Mouse (Mus musculus) midbrain, embryonic 16.5 days (tissue): ENCODE results near the gene Acsf3. TPM values are rescaled to one million over a fixed set of nuclear protein-coding genes. Genes with fewer than 3 reads are reported as not detected.

Source experiments
- ATAC-seq: fragments of 200-750 bp; cut with Nextera tagmentation; 2 replicates; pipeline ENCODE4 v1.8.0; 2017; ENCODE audit warnings: moderate TSS enrichment
- H3K27ac ChIP-seq: fragments of 300-500 bp; sonication (generic); 2 replicates; pipeline ENCODE4 v1.5.1; 2014; ENCODE audit warnings: mild to moderate bottlenecking, low read length, mixed read lengths
- H3K27me3 ChIP-seq: fragments of 300-500 bp; sonication (generic); 2 replicates; pipeline ENCODE4 v1.6.1; 2014; ENCODE audit warnings: low read depth, low read length, mixed read lengths; ENCODE audit not compliant: control insufficient read depth, insufficient read depth
- H3K36me3 ChIP-seq: fragments of 300-500 bp; sonication (generic); 2 replicates; pipeline ENCODE4 v1.6.1; 2014; ENCODE audit warnings: mild to moderate bottlenecking, low read length, moderate library complexity, mixed read lengths; ENCODE audit not compliant: control insufficient read depth, insufficient read depth
- H3K4me1 ChIP-seq: fragments of 300-500 bp; sonication (generic); 2 replicates; pipeline ENCODE4 v1.6.1; 2014; ENCODE audit warnings: mild to moderate bottlenecking, low read length, mixed read lengths; ENCODE audit not compliant: control insufficient read depth, insufficient read depth
- H3K4me2 ChIP-seq: fragments of 300-500 bp; sonication (generic); 2 replicates; pipeline ENCODE4 v1.6.1; 2014; ENCODE audit warnings: mild to moderate bottlenecking, low read length, mixed read lengths
- H3K4me3 ChIP-seq: fragments of 300-500 bp; sonication (generic); 2 replicates; pipeline ENCODE4 v1.5.1; 2014; ENCODE audit warnings: low read depth, mild to moderate bottlenecking, low read length, moderate library complexity, mixed read lengths
- H3K9ac ChIP-seq: fragments of 300-500 bp; sonication (generic); 2 replicates; pipeline ENCODE4 v1.6.1; 2014; ENCODE audit warnings: low read depth, low read length, mixed read lengths
- H3K9me3 ChIP-seq: fragments of 300-500 bp; sonication (generic); replicated peaks from 2 replicates; pipeline ENCODE4 v1.6.1; 2014; ENCODE audit warnings: mild to moderate bottlenecking, low read length, mixed read lengths; ENCODE audit not compliant: control insufficient read depth, poor library complexity, severe bottlenecking
- WGBS: fragments of 180-500 bp; shearing (Covaris S2); extraction: QIAGEN DNeasy Blood & Tissue Kit; methylation state at CpG from one replicate; pipeline ENCODE4 v1.1.7; 2014; 5-methylcytosine and 5-hydroxymethylcytosine counted together
- polyA plus RNA-seq: library from polyadenylated mRNA; unstranded; fragments of >200 nt; fragmentation: Nextera tagmentation; extraction: Ambion mirVana; gene quantifications from 2 replicates; pipeline ENCODE4 v1.2.1, GENCODE M21; 2015

Gene Acsf3
- polyA plus RNA-seq, 1 experiment from 2014 or later, result 18.0 TPM

DNA sequence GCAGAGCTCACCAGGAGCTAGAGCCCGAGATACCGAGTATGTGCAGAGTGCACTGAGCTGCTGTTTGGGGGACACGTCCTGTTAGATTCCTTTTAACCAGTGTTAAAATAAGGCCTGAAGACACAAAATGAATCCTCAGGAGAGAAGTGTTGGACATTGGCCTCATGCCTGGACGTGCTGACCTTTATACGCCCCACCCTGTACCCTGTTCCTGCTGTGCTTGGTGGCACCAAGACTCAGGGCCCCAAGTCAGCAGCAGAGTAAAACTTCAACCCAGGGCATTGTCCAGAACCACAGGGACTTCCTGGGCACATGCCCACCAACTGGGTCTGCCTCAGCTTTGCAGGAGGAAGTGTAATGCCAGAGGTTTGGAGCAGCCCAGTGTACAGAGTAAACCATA lies 14.5 kb downstream of the Acsf3 start:
- Histone ChIP-seq H3K9ac (no peak overlapping the region), H3K27ac (no peak overlapping the region), H3K4me1 (peaks cover 5% of the 10 kb centered on the region; the same call in 1 of the 2 replicates), H3K36me3 (peaks cover 14% of the 10 kb centered on the region; the same call in 1 of the 2 replicates), H3K27me3 (no peaks in the 10 kb centered on the region), H3K4me3 (no peak overlapping the region), H3K4me2 (no peak overlapping the region), H3K9me3 (no peaks in the 10 kb centered on the region)
- ATAC-seq, result no peak
- WGBS, result 96% methylated on average over 5 of the region's 5 CpGs

GRCm38 (mm10) chr8:122793375-122794174 lies 18.3 kb downstream of the Acsf3 start:
- H3K36me3 ChIP-seq, result peaks cover 7% of the 10 kb centered on the region; the same call in 1 of the 2 replicates
- no peaks in the 10 kb centered on the region for H3K27me3 ChIP-seq
- peak overlapping the region; percentile 44; the same call in 1 of the 2 replicates for H3K9ac ChIP-seq
- peak; percentile 64; the same call in 1 of the 2 replicates for ATAC-seq
- WGBS, result 50% methylated on average over 18 of the region's 18 CpGs
- no peak overlapping the region for H3K4me2 ChIP-seq
- H3K4me1 ChIP-seq, result peaks cover 5% of the 10 kb centered on the region; the same call in 1 of the 2 replicates
- no peaks in the 10 kb centered on the region for H3K9me3 ChIP-seq
- H3K27ac ChIP-seq, result peak overlapping the region; percentile 55
- no peak overlapping the region for H3K4me3 ChIP-seq

DNA sequence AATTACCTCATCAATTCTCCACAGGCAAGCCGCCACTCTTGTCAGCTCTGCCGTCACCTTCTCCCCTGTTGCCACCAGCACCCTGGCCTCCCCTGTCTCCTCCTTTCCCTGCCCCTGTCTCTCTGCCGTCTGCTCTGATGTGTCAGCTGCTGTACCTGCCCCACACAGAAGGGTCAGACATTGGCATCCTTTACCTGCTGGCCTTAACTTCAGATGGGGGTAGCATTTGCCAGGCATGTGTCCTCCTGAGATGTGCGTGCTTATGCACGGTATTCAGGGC lies 18.8 kb downstream of the Acsf3 start:
- Histone ChIP-seq H3K27ac (peak overlapping the region; percentile 55; the same call in 1 of the 2 replicates), H3K4me1 (peaks cover 5% of the 10 kb centered on the region; the same call in 1 of the 2 replicates), H3K4me2 (no peak overlapping the region), H3K9ac (peak overlapping the region; percentile 44; the same call in 1 of the 2 replicates), H3K36me3 (peaks cover 7% of the 10 kb centered on the region; the same call in 1 of the 2 replicates), H3K4me3 (no peak overlapping the region), H3K27me3 (no peaks in the 10 kb centered on the region), H3K9me3 (no peaks in the 10 kb centered on the region)
- no peak for ATAC-seq
- WGBS, result 61% methylated on average over 5 of the region's 5 CpGs

DNA sequence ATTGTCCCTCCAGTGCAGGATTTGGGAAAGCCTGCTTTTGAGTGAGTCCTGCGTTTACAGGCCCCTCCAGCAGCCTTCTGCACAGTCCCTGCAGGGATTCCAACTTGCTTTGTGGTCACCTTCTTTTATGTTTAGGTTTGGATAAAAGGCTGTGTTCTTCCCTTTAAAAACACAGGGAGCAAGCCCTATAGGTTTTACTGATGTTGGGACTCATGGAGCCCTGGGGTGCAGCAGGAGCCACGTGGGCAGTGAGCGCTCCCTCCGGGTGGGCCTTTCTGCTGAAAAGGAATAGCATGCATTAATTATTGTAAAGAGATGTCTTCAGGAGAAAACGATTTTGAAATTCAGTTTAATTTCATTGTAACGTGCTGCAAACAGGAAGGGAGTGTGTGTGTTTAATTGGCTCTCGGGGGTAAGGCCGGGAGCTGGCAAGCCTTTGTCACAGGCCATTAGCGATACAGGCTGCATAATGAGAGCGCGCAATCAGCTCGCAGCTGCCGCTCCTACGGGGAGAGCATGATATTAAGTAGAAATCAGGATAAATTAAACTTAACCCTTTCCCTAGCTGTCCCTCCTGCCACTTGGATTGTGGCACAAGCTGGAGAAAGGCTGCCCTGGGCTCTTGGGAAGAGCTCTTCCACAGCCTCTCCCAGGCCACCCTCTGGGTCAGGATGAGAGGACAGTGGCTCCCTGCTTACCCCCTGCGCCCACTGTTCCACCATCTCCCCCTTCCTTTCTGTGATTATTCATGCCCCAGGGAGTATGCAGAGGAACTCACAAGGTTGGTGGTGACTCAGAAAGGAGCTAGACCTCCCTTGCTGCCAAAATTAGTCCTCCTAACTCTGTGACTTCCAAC lies 28.8 kb downstream of the Acsf3 start:
- Histone ChIP-seq H3K9ac (peak overlapping the region; percentile 39; the same call in 1 of the 2 replicates), H3K9me3 (no peaks in the 10 kb centered on the region), H3K27me3 (no peaks in the 10 kb centered on the region), H3K4me2 (peak overlapping the region; percentile 33), H3K4me3 (no peak overlapping the region), H3K27ac (peak overlapping the region; percentile 84), H3K36me3 (0 out of 2 replicates have a peak, but pooled peaks cover 2% of the 10 kb centered on the region), H3K4me1 (peaks cover 50% of the 10 kb centered on the region)
- ATAC-seq, result peak; percentile 90
- WGBS, result 5% methylated on average over 15 of the region's 15 CpGs

DNA sequence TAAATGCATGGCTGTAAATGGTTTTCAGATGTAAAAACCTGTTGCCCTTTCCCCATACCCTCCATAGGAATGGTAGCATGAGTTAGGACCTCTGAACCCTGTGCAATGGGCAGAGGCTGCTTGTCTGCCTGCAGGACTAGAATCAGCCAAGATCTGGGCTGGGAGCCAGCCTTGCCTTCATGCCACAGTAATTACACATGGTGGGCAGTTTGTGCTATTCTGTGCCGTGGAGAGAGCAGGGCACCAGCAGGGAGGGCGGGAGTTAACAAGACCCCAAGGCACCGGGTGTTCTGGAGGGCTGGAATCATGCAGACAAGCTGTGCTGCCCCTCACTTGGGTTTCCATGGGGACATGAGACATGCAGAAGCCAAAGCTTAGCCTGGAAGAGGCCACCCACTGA lies 30.1 kb downstream of the Acsf3 start:
- H3K4me2 ChIP-seq, result no peak overlapping the region
- H3K4me3 ChIP-seq, result no peak overlapping the region
- H3K27me3 ChIP-seq, result no peaks in the 10 kb centered on the region
- peak overlapping the region; percentile 84 for H3K27ac ChIP-seq
- H3K36me3 ChIP-seq, result 0 out of 2 replicates have a peak, but pooled peaks cover 2% of the 10 kb centered on the region
- no peaks in the 10 kb centered on the region for H3K9me3 ChIP-seq
- WGBS, result 8% methylated on average over 3 of the region's 3 CpGs
- no peak overlapping the region for H3K9ac ChIP-seq
- peaks cover 53% of the 10 kb centered on the region for H3K4me1 ChIP-seq
- ATAC-seq, result peak; percentile 50

- peak overlapping the region; percentile 6; the same call in 1 of the 2 replicates for H3K9ac ChIP-seq
- H3K4me1 ChIP-seq, result peaks cover 61% of the 10 kb centered on the region
- no peak overlapping the region for H3K4me3 ChIP-seq
- WGBS, result 29% methylated on average over 7 of the region's 7 CpGs
- no peak overlapping the region for H3K4me2 ChIP-seq
- no peaks in the 10 kb centered on the region for H3K27me3 ChIP-seq
- ATAC-seq, result no peak
- H3K36me3 ChIP-seq, result 0 out of 2 replicates have a peak, but pooled peaks cover 2% of the 10 kb centered on the region
- peak overlapping the region; percentile 84 for H3K27ac ChIP-seq
- H3K9me3 ChIP-seq, result no peaks in the 10 kb centered on the region
Measured at GRCm38 (mm10) chr8:122806956-122807538, 31.8 kb downstream of the Acsf3 start.

DNA sequence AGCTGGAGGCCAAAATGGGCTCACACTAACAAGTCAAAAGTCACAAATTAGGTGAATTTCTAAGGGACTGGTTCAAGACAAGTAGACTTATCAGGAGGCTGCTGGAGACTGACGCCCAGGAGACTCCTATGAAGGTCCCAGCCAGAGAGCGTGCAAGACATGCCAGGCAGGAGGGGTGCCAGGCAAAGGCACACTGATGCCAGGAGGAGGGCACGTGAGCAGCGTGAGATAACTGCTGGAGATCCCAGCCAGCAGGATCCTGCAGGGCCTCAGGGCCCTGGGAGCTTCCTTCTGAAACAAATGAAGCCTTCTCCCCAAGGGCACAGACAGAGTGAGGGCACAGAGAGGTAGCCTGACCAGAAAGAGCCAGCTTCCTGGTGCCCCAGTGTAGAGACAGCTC lies 32.6 kb downstream of the Acsf3 start:
- H3K27me3 ChIP-seq, result no peaks in the 10 kb centered on the region
- H3K9me3 ChIP-seq, result no peaks in the 10 kb centered on the region
- 65% methylated on average over 4 of the region's 4 CpGs for WGBS
- ATAC-seq, result no peak
- no peak overlapping the region for H3K4me3 ChIP-seq
- H3K9ac ChIP-seq, result no peak overlapping the region
- H3K4me1 ChIP-seq, result peaks cover 60% of the 10 kb centered on the region
- 0 out of 2 replicates have a peak overlapping the region, but pooled peaks have one; percentile 10 for H3K27ac ChIP-seq
- no peaks in the 10 kb centered on the region; the same call in 1 of the 2 replicates for H3K36me3 ChIP-seq
- H3K4me2 ChIP-seq, result no peak overlapping the region

- peaks cover 42% of the 10 kb centered on the region for H3K4me1 ChIP-seq
- no peaks in the 10 kb centered on the region; the same call in 1 of the 2 replicates for H3K36me3 ChIP-seq
- H3K27ac ChIP-seq, result 0 out of 2 replicates have a peak overlapping the region, but pooled peaks have one; percentile 33
- H3K9ac ChIP-seq, result peak overlapping the region; percentile 25; the same call in 1 of the 2 replicates
- no peak for ATAC-seq
- no peaks in the 10 kb centered on the region for H3K9me3 ChIP-seq
- no peak overlapping the region for H3K4me2 ChIP-seq
- no peak overlapping the region for H3K4me3 ChIP-seq
- H3K27me3 ChIP-seq, result no peaks in the 10 kb centered on the region
- WGBS, result 81% methylated on average over 8 of the region's 8 CpGs
Measured at GRCm38 (mm10) chr8:122810376-122810775, 35.1 kb downstream of the Acsf3 start.
